Mouse (Mus musculus) ovary, postnatal 14 days (tissue): Measurements from ENCODE around the gene Scarf1.

Experiments used
- DNase-seq: peaks from one replicate; pipeline ENCODE4 v3.0.0; 2022; ENCODE audit warnings: low spot score

Scarf1 gene

DNA sequence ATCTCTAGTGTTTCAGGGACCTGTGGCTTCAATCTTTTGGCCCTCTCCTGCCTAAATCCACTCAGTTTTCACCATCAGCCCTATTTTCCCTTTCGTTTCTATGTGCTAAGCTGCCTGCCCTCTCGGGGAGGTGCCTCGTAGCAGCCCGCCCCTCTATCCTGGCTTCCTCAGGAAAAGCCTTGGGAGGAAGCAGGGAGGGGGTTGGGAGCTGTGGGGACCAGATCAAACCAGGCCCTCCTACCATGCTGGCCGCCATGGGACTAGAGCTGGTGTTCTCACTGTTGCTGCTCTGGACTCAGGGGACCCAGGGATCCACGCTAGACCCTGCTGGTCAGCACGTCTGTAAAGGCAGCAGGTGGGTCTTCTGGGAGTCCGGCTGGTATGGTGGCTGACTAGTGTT is at the start of gene Scarf1:
Gene Scarf1 (plus strand): TSS at position 205 of the 400 bp plus-strand sequence.
- DNase-seq: no peak

- DNase-seq: no peak
Observed at GRCm38 (mm10) chr11:75463624-75464023, 49.7 kb upstream of the Scarf1 start.

- no peak for DNase-seq
Observed at GRCm38 (mm10) chr11:75464417-75464816, 48.9 kb upstream of the Scarf1 start.

- DNase-seq: no peak
Observed at GRCm38 (mm10) chr11:75465051-75465450, 48.3 kb upstream of the Scarf1 start.

DNA sequence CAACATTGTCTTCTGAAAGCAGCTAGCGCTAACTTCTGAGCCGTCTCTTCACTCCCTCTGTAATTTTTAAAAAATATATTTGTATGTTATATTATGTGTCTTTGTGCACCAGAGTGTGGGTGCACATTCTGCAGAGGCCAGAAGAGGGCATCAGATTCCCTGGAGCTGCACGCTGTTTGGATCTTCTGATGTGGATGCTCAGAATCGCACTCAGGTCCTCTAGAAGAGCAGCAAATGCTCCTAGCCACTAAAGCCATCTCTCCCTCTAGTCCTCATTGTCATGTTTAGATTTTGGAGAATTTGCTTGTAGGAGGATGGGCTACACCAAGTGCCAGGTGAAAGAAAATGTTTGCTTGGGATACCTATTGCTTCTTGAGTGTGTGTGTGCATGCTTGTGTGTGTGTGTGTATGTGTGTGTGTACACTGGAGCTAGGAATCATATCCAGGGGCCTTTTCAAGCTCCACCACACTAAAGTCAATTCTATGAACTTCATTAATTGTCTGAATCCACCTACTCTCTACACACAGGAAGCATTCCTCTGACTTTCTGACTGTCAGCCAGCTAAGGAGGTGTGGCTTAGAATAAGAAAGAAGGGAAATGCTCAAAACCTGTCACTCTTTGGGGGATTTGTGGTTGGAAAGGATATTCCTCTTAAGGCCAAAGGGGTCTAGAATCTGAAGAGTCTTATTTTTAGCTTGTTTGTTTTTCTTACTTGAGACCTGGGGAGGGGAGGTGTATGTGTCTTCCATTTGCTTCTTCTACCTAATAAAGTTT is 46.4 kb upstream of the Scarf1 start:
- no peak for DNase-seq

DNA sequence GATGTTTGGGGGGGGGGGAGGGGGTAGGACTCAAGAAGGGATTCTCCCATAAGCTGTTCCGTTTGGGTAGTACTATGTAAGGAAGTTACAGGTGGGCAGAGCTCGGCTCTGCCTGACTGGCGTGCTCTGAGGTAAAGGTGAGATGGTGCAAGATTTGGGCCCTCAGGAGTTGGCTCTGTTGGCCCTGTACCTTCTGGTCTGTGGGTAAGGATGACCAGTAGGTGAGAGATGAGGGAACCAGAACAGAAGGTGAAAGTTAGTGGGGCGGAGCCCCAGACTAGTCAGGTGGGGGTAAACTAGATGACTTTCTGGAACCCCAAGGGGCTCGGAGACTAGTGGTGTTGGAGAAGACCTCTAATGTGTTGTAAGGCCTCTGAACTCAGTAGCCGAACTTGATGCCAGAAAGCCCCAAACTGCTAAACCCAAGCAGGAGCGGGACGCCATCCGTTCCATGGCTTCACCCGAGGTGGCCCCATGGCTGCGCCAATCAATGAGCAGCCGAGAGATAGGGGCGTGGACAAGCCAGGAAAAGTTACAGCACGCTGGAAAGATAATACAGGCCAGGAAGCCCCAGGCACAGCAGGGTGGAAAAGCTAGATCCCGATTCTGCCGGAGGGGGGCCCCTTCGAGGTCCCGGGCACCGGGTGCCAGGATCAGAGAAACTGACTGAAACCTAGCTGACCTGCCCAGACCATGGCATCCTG is 45.7 kb upstream of the Scarf1 start:
- DNase-seq: no peak

DNA sequence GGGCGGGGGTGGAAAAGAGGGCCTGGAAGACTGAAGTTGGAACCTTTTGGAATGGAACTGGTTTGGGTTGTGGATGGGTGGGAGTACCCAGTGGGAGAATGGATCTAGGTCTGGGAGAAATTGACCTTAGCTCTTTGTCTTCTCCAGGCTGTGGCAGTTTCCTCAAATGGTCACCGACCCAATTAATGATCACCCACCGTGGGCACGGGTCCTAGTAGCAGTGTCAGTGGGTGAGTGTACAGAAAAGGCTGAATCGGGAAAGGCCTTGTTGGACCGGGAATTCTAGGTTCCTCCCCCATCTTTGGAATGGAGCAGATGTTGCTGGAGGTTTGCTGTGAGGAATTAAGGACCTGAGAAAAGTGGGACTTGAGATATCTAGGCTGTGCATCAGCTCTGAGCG is 44.9 kb upstream of the Scarf1 start:
- no peak for DNase-seq

GRCm38 (mm10) chr11:75469261-75469660 is 44.1 kb upstream of the Scarf1 start:
- DNase-seq: no peak

- DNase-seq: no peak
Observed at GRCm38 (mm10) chr11:75470675-75471074, 42.7 kb upstream of the Scarf1 start.

GRCm38 (mm10) chr11:75472469-75473081 is 40.8 kb upstream of the Scarf1 start:
- DNase-seq: no peak

DNA sequence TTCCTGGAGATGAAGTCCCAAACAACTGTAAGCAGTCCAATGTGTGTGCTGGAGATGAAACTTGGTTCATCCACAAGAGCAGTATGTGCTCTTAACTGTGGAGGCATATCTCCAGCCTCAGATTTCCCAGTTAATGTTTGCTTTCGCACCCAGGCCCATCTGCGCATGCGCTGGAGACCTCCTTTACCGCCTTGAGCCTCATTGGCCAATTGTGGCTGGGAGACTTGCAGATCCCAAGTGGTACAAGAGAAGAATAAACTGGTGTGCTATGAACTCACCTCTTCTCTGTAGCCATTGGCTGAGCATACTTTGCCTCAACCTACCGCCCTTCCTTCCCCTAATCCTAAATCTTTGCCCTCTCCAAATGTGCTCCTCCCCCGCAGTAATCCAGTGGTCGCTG is 40.0 kb upstream of the Scarf1 start:
- DNase-seq: no peak

- no peak for DNase-seq
Observed at GRCm38 (mm10) chr11:75486192-75486591, 27.1 kb upstream of the Scarf1 start.

- peak; percentile 96 for DNase-seq
Observed at GRCm38 (mm10) chr11:75486601-75487285, 26.6 kb upstream of the Scarf1 start, which contains the start of gene Prpf8. Gene Prpf8 (plus strand): TSS chr11:75486816.

DNA sequence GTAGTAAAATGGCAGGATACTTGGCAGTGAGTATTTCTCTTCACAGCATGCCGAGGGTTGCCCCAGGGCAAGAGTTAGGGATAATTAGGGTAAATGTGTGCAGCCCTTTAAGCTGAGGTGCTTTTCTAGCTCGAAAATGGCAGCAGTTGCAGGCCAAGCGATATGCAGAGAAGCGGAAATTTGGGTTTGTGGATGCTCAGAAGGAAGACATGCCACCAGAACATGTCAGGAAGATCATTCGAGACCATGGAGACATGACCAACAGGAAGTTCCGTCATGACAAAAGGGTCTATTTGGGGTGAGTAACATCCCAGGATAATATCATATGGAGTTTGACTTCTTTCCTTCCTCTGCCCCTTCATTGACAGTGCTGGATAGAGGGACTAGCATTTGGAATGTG is 25.8 kb upstream of the Scarf1 start:
- no peak for DNase-seq

DNA sequence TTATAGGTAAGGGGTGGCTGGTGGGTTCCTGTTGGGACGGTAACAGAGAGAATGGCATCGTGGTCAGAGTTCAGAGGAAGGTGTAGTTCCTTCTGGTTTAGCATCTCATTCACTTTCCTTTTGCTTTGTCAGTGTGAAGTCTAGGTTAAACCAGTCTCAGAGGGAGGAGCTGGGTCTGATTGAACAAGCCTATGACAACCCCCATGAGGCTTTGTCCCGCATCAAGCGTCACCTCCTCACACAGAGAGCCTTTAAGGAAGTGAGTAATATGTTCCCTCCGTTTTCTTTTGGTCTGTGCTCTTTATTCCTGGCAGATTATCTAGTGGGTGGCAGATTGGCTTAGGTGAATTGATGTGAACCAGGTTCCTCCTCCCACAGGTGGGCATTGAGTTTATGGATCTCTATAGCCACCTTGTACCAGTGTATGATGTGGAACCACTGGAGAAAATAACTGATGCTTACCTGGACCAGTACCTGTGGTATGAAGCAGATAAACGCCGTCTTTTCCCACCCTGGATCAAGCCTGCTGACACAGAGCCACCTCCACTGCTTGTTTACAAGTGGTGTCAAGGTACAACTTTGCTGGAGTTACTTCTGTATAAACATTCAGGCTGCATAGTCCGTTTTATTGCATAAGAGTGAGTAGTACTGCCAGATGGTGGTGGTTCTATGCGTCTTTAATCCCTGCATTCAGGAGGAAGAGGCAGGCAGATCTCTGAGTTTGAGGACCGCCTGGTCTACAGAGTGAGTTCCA is 18.9 kb upstream of the Scarf1 start:
- no peak for DNase-seq

- DNase-seq: no peak
Observed at GRCm38 (mm10) chr11:75498126-75498525, 15.2 kb upstream of the Scarf1 start.

DNA sequence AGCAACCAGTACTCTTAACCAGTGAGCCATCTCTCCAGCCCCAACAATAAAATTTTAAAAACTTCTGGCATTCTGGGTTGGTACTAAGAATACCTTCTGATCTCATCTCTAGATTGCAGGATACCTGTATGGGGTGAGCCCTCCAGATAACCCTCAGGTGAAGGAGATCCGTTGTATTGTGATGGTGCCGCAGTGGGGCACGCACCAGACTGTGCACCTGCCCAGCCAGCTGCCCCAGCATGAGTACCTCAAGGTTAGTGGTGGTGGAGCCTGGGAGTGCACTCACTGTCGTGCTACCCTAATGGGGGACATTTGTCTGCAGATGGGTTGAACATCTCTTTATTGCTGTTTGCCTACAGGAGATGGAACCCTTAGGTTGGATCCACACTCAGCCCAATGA is 5.2 kb upstream of the Scarf1 start:
- no peak for DNase-seq

DNA sequence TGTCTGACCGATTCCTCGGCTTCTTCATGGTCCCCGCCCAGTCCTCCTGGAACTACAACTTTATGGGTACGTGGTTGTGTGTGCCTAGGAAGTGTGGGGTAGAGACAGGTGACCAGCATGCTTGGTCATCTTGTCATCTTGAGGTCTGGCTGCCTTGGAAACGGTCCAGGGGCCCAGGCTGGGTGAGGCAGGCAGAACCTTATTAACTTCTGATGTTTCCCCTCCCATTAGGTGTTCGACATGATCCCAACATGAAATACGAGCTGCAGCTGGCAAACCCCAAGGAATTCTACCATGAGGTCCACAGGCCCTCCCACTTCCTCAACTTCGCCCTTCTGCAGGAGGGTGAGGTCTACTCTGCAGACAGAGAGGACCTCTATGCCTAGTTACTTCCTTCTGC is 4.4 kb upstream of the Scarf1 start:
- no peak for DNase-seq

- DNase-seq: peak; percentile 59
Observed at GRCm38 (mm10) chr11:75509741-75510626, 3.4 kb upstream of the Scarf1 start, which contains the start of gene Rilp. Gene Rilp (plus strand): TSS chr11:75510094.

GRCm38 (mm10) chr11:75510627-75510993 is 2.7 kb upstream of the Scarf1 start:
- DNase-seq: peak; percentile 97

- no peak for DNase-seq
Observed at GRCm38 (mm10) chr11:75511213-75511612, 2.1 kb upstream of the Scarf1 start.
